Mouse (Mus musculus) intestine, embryonic 15.5 days (tissue): ENCODE data around the gene Gm21731. TPM values are rescaled to one million over a fixed set of nuclear protein-coding genes. Genes with fewer than 3 reads are reported as not detected.
"Not testable (repeated sequence)": the region's sequence is repeated elsewhere in the genome, so short reads cannot be mapped to it uniquely, and the experiment has no call there.

Experiments used
- ATAC-seq: fragments of 200-750 bp; cut with Nextera tagmentation; 2 replicates; pipeline ENCODE4 v1.8.0; 2017; ENCODE audit warnings: moderate TSS enrichment, moderate library complexity
- H3K27ac ChIP-seq: fragments of 300-500 bp; sonication (generic); 2 replicates; pipeline ENCODE4 v1.5.1; 2015; ENCODE audit warnings: mild to moderate bottlenecking, inconsistent platforms
- H3K27me3 ChIP-seq: fragments of 300-500 bp; sonication (generic); replicated peaks from 2 replicates; pipeline ENCODE4 v1.6.1; 2015; ENCODE audit warnings: inconsistent platforms
- H3K36me3 ChIP-seq: fragments of 300-500 bp; sonication (generic); 2 replicates; pipeline ENCODE4 v1.6.1; 2015; ENCODE audit warnings: inconsistent platforms
- H3K4me1 ChIP-seq: fragments of 300-500 bp; sonication (generic); replicated peaks from 2 replicates; pipeline ENCODE4 v1.6.1; 2015; ENCODE audit warnings: inconsistent platforms
- H3K4me2 ChIP-seq: fragments of 300-500 bp; sonication (generic); replicated peaks from 2 replicates; pipeline ENCODE4 v1.6.1; 2015; ENCODE audit warnings: mild to moderate bottlenecking, inconsistent platforms
- H3K4me3 ChIP-seq: fragments of 300-500 bp; sonication (generic); replicated peaks from 2 replicates; pipeline ENCODE4 v1.5.1; 2015; ENCODE audit warnings: inconsistent platforms
- H3K9ac ChIP-seq: fragments of 300-500 bp; sonication (generic); 2 replicates; pipeline ENCODE4 v1.6.1; 2015; ENCODE audit warnings: inconsistent platforms
- H3K9me3 ChIP-seq: fragments of 300-500 bp; sonication (generic); 2 replicates; pipeline ENCODE4 v1.6.1; 2016; ENCODE audit warnings: inconsistent platforms
- WGBS: fragments of 180-500 bp; shearing (Covaris S2); methylation state at CpG from one replicate; pipeline ENCODE4 v1.1.7; 2015; 5-methylcytosine and 5-hydroxymethylcytosine counted together
- polyA plus RNA-seq: library from polyadenylated mRNA; unstranded; fragments of >200 nt; fragmentation: Nextera tagmentation; extraction: Ambion mirVana; gene quantifications from 2 replicates; pipeline ENCODE4 v1.2.1, GENCODE M21; 2015

Gene Gm21731
- polyA plus RNA-seq: not detected in 2 replicates

DNA sequence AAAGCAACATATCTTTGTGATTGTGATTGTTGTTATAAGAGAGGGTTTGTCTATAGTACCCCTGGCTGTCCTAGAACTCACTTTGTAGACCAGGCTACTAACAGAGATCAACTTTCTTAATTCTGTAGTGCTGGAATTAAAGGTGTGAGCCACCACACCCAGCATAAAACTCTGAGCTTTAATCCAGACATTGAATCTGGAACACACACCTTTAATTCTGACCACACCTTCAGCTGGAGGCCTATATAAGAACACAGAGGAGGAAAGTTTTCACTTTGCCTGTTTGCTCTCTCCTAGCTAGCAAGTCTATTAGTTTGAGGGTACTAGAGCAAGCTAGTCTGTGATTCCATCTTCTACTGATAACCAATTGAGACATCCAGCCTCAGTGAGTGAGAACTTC, at the start of gene Gm21731:
Gm21731 (plus strand) TSS at position 301 of the 400 bp plus-strand sequence.
- not testable (repeated sequence) for H3K9me3 ChIP-seq, H3K4me2 ChIP-seq, ATAC-seq, H3K4me1 ChIP-seq, H3K9ac ChIP-seq, H3K27ac ChIP-seq, H3K36me3 ChIP-seq, H3K27me3 ChIP-seq, H3K4me3 ChIP-seq

DNA sequence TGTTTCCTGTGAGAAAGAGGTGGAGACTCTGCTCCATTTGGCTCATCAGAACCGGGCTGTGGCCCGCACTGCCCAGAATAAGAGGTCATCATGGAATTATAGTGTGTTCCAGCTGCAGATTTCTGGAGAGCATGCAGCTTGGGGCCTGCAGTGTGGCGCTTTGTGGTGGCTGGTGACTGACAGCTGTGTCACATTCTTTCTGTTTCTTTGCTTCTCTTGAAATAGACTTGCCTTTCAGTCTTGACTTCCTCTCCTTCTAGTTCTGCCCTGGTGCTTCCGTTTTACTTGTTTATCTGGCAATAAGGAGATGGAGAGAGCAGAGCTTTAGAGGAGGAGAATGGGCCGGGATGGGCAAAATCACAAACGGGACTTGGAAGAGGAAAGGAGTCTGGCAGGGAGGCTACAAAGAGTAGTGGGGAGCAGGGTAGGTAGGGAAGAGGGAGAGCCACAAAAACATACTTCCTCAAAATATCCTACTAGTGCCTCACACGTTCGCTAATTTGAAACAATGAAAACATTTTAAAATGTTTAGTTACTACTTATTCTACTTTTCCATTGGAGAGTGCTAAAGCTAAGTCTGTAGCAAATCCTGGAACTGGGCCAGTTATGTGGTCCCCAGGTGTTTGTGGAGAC, 42.6 kb upstream of the Gm21731 start:
- 76% methylated on average over 7 of the region's 8 CpGs for WGBS
- not testable (repeated sequence) for H3K4me2 ChIP-seq, ATAC-seq

DNA sequence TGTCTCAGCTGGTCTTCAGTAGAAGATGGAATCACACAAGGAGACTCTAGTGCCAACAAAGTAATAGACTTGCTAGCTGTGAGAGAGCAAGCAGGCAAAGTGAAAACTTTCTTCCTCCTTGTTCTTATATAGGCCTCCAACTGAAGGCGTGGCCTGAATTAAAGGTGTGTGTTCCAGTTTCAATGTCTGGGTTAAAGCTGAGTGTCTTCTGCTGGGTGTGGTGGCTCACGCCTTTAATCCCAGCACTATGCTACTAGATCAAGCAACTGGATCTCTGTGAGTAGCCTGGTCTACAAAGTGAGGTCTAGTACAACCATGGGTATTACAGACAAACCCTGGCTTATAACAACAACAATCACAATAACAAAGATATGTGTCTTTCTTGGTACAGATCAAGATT, 23.1 kb upstream of the Gm21731 start, which contains the start of gene Gm21762:
Gm21762 (minus strand) TSS at position 101 of the 400 bp plus-strand sequence.
- not testable (repeated sequence) for H3K4me1 ChIP-seq, ATAC-seq, H3K4me3 ChIP-seq, H3K27me3 ChIP-seq, H3K9ac ChIP-seq, H3K27ac ChIP-seq, H3K4me2 ChIP-seq, H3K9me3 ChIP-seq, H3K36me3 ChIP-seq
- WGBS: no CpG with 5 or more reads among the region's 2 CpGs

More for the DNA sequence above, 42.6 kb upstream of the Gm21731 start:
- H3K9me3 ChIP-seq, H3K27ac ChIP-seq, H3K27me3 ChIP-seq, H3K4me1 ChIP-seq, H3K4me3 ChIP-seq, H3K36me3 ChIP-seq, H3K9ac ChIP-seq: not testable (repeated sequence)

DNA sequence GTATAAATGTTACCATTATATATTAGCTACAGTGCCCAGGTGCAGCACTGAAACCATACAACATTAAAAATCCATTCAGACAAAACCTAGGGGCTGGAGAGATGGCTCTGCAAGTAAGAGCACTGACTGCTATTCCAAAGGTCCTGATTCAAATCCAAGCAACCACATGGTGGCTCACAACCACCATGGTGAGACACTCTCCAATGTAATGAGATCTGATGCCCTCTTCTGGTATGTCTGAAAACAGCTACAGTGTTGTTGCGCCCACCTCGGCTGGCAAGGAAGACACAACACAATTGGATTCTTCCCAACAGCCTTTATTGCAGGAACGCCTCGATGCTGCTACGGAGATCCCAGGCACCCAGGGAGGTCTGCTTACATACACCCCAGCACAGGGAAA, 18.0 kb upstream of the Gm21731 start:
- not testable (repeated sequence) for H3K9ac ChIP-seq, H3K4me3 ChIP-seq, H3K4me2 ChIP-seq, H3K27ac ChIP-seq, H3K36me3 ChIP-seq, ATAC-seq, H3K9me3 ChIP-seq, H3K27me3 ChIP-seq, H3K4me1 ChIP-seq
- WGBS: 84% methylated on average over 5 of the region's 5 CpGs

DNA sequence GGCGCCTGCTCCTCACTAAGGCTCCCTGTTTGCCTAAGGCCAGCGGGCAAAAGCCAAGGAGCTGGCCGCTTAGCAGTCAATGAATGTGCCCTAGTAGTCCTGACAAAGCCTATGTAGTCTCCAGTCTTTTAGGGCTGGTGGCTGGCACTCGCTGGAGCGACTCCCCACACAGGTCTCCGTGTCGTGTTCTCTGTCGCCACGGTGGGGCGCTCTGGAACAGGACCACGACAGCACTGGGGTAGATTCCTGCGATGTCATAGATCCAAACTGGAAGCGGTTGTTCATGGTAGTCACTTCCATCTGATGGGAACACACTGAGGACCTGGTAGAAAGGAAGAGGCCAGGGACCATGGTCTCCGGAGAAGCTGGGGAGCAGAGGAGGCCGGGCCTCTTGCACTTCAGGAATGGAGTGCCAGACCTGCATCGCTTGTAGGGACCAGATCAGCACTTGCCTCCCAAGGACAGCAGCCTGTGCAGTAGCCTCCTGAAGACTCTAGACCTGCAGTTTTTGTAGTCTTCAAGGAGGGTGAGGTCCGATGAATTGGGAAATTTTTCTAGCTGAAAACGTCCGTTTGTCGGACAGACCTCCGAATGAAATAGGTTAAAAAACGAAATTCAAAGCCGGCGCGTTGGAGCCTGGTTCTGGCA, 15.8 kb upstream of the Gm21731 start:
- ATAC-seq: not testable (repeated sequence)
- WGBS: 91% methylated on average over 16 of the region's 25 CpGs

DNA sequence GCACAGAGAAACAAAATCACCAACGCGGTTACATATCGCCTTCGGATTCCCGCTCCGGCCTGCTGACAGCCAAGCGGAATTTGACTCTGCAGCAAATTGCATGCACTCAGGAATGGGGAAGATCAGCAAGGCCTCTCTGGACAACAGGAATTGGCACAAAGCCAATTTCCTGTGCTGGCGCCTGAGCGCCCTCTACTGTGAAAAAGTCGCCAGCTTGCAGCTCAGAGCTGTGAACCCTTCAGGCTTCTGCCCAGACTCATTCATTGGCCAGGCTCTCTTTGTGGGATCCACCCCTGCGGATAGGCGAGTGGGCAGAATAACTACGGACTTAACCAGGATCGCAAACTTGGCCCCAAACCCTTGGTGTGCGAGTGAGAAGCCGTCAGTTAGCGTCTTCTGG, 7.1 kb upstream of the Gm21731 start:
- H3K36me3 ChIP-seq, H3K27ac ChIP-seq, H3K27me3 ChIP-seq, H3K4me2 ChIP-seq, H3K9me3 ChIP-seq, H3K9ac ChIP-seq, H3K4me1 ChIP-seq, H3K4me3 ChIP-seq: not testable (repeated sequence)
- WGBS: 97% methylated on average over 17 of the region's 17 CpGs
- 0 out of 2 replicates have a peak, but pooled peaks have one; percentile 53 for ATAC-seq

More for the DNA sequence above, 15.8 kb upstream of the Gm21731 start:
- H3K9me3 ChIP-seq, H3K27me3 ChIP-seq, H3K4me2 ChIP-seq, H3K27ac ChIP-seq, H3K4me1 ChIP-seq, H3K36me3 ChIP-seq, H3K4me3 ChIP-seq, H3K9ac ChIP-seq: not testable (repeated sequence)

DNA sequence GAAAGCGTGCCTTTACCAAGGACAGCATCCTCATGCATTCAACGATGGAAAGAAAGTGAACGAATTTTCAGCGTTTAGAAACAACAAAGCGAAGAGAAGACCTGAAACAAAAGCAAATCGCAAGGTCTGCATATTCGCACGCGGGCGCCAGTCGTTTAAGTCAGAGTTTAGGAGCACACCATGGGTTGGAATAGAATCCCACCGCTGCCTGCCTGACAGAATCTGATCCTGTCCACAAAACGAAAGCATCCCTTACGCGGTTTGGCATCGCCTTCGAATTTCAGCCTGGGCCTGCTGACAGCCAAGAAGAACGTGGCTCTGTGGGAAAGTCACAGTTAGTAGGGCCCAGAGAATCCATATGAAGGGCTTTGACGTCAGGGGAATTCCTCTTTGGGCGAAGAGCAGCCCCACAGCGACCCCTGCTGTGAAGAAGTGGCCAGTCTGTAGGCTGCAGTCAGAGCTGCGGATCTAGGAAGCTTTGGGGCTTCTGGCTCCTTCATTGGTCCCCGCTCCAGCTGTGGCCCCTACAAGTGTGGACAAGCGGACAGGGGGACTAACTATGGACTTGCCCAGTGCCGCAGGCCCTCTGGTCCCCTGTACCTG, 6.4 kb upstream of the Gm21731 start:
- 64% methylated on average over 10 of the region's 25 CpGs for WGBS
- not testable (repeated sequence) for H3K4me3 ChIP-seq, H3K9ac ChIP-seq, H3K27me3 ChIP-seq, H3K27ac ChIP-seq, H3K36me3 ChIP-seq, ATAC-seq, H3K9me3 ChIP-seq, H3K4me1 ChIP-seq, H3K4me2 ChIP-seq

DNA sequence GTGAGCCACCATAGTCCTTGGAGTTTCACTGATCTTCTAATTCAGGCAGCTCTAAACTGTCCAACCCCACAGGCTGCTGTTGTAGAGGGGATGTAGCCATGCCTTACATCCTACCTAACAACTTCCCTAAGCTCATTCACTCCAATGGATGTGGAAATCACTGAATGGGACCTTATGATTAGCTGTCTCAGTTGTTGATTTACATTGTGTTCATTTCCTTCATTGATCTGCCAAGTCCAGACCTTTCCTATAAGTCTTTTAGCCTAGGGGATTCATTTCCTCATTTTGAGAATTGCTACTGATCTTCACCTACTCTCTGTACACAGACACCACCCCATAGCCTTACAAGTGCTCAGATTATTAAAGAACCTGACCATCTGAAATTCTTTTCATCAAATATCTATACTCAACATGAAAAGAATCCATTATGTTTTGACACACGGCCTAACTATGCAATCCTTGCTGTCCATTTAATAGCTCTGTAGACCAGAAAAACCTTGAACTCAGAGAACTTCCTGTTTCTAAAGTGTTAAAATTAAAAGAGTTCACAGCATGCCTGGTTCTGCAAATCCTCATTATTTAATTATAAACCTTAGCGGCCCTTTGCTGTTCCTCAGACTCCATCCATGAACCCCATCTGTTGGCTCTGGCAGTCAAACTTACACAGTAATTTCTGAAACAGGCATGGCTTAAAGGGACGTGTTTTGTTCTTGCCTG, 12.5 kb downstream of the Gm21731 start:
- H3K9ac ChIP-seq, H3K27me3 ChIP-seq, H3K27ac ChIP-seq, H3K4me2 ChIP-seq, H3K4me1 ChIP-seq, H3K36me3 ChIP-seq, H3K9me3 ChIP-seq, ATAC-seq, H3K4me3 ChIP-seq: not testable (repeated sequence)
- WGBS: 86% methylated on average over 2 of the region's 3 CpGs

DNA sequence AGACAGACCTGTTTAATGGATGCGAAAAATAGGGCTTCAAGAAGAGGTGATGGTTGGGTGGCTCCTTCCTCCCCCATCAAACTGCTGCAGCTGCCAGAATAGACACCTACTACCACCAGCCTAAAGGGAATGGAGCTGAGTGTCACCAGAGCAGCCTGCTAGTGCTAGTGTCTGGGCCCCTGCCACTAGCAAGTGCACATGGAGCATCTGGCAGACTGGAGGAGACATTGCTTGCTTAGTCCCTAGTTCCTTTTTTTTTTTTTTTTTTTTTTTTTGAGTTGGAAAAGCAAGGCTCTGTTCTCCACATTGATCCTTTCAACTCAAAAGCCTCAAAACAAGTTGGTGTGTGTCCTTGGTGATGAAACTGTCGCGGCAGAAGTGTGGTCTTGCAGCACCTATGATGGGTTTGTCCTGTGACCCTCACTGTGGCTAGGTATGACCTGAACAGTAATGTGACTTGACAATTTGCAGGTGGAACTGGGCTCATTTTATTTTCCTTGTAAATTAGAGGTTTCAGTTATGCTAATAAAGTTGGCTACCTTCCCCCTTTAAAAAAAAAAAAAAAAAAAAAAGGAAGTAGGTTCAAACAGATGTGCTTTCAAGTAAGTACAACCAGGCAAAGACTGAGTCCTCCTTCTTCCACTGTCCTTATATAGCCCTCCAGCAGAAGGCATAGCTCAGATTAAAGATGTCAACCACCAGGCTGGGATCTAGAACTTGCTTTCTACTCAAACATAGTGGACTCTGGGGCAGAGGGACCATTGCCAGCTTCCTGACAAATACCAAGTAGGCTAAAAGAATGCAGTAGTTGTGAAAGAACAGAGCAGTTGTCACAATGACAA, 20.1 kb downstream of the Gm21731 start:
- not testable (repeated sequence) for H3K9ac ChIP-seq, H3K9me3 ChIP-seq, H3K4me1 ChIP-seq, H3K4me3 ChIP-seq, ATAC-seq, H3K4me2 ChIP-seq, H3K36me3 ChIP-seq, H3K27ac ChIP-seq, H3K27me3 ChIP-seq
- WGBS: 82% methylated on average over 3 of the region's 3 CpGs

DNA sequence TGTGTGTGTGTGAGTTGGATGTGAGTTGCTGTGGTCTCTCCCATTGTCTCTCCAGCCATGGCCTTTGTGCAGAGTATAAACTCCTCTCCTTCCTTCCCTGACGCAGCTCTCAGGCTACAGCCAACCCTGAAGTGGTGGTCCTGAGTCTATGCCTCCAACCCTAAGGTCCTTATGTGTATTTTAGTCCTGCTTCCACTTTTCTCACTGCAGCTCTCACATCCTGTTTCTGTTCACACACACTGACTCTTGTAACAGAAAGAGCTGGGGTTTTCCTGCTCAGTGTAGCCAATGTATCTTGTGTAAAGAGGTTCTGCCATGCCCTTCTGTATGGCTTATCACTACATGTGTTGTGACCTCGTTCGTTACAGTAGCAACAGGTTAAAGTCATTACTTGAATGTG, 20.8 kb downstream of the Gm21731 start:
- H3K9ac ChIP-seq, H3K4me1 ChIP-seq, H3K27me3 ChIP-seq, ATAC-seq, H3K4me2 ChIP-seq, H3K4me3 ChIP-seq, H3K9me3 ChIP-seq, H3K36me3 ChIP-seq, H3K27ac ChIP-seq: not testable (repeated sequence)
- 64% methylated on average over 3 of the region's 3 CpGs for WGBS

DNA sequence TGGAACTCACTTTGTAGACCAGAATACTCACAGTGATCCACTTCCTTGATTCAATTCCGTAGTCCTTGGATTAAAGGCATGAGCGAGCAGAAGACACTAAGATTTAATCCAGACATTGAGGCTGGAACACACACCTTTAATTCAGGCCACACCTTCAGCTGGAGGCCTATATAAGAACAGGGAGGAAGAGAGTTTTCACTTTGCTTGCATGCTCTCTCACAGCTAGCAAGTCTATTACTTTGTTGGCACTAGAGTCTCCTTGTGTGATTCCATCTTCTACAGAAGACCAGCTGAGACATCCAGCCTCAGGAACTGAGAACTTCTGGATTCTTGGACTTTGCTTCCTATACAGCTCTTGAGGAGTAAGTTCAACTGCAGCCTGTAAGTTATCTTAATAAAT, 24.0 kb downstream of the Gm21731 start, which contains the start of gene AF067061:
AF067061 (plus strand) TSS at position 245 of the 400 bp plus-strand sequence.
- H3K9ac ChIP-seq, H3K4me3 ChIP-seq, H3K27me3 ChIP-seq, H3K4me2 ChIP-seq, H3K36me3 ChIP-seq, H3K9me3 ChIP-seq, H3K27ac ChIP-seq, ATAC-seq, H3K4me1 ChIP-seq: not testable (repeated sequence)
- 80% methylated on average over 2 of the region's 2 CpGs for WGBS

DNA sequence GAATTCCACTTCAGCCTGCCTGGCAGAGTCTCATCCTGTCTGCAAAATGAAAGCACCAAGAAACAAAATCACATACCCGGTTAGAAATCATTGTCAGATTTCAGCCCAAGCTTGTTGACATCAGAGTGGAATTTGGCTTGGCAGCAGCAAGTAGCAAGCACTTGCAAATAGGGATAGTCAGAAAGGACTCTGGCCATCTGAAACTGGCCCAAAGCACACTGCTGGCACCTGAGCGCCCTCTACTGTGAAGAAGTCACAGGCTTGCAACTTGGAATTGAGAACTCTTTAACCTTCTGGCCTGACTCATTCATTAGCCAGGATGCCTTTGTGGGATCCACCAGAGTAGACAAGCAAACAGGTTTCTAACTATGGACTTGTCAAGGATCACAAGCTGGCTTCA, 38.9 kb downstream of the Gm21731 start:
- not testable (repeated sequence) for H3K4me1 ChIP-seq, H3K36me3 ChIP-seq, H3K27ac ChIP-seq, ATAC-seq, H3K4me2 ChIP-seq, H3K4me3 ChIP-seq, H3K9ac ChIP-seq, H3K9me3 ChIP-seq, H3K27me3 ChIP-seq
- 28% methylated on average over 2 of the region's 2 CpGs for WGBS
